Mouse (Mus musculus) embryonic facial prominence, embryonic 15.5 days (tissue): ENCODE results near the gene Sys1. TPM values are rescaled to one million over a fixed set of nuclear protein-coding genes. Genes with fewer than 3 reads are reported as not detected.

ENCODE experiments used
- ATAC-seq: fragments of 200-750 bp; cut with Nextera tagmentation; 2 replicates; pipeline ENCODE4 v1.8.0; 2017; ENCODE audit warnings: low read depth, moderate TSS enrichment; ENCODE audit not compliant: insufficient number of reproducible peaks, low FRiP score, low TSS enrichment
- H3K27ac ChIP-seq: fragments of 300-500 bp; sonication (generic); replicated peaks from 2 replicates; pipeline ENCODE4 v1.5.1; 2015; ENCODE audit warnings: mild to moderate bottlenecking, inconsistent platforms
- H3K27me3 ChIP-seq: fragments of 300-500 bp; sonication (generic); 2 replicates; pipeline ENCODE4 v1.6.1; 2015; ENCODE audit warnings: inconsistent platforms
- H3K36me3 ChIP-seq: fragments of 300-500 bp; sonication (generic); 2 replicates; pipeline ENCODE4 v1.6.1; 2015; ENCODE audit warnings: mild to moderate bottlenecking, inconsistent platforms
- H3K4me1 ChIP-seq: fragments of 300-500 bp; sonication (generic); 2 replicates; pipeline ENCODE4 v1.6.1; 2015; ENCODE audit warnings: inconsistent platforms
- H3K4me2 ChIP-seq: fragments of 300-500 bp; sonication (generic); replicated peaks from 2 replicates; pipeline ENCODE4 v1.6.1; 2015; ENCODE audit warnings: mild to moderate bottlenecking, inconsistent platforms
- H3K4me3 ChIP-seq: fragments of 300-500 bp; sonication (generic); replicated peaks from 2 replicates; pipeline ENCODE4 v1.5.1; 2015; ENCODE audit warnings: mild to moderate bottlenecking, inconsistent platforms
- H3K9ac ChIP-seq: fragments of 300-500 bp; sonication (generic); 2 replicates; pipeline ENCODE4 v1.6.1; 2015; ENCODE audit warnings: inconsistent platforms
- H3K9me3 ChIP-seq: fragments of 300-500 bp; sonication (generic); replicated peaks from 2 replicates; pipeline ENCODE4 v1.6.1; 2016; ENCODE audit warnings: inconsistent platforms
- WGBS: fragments of 180-500 bp; shearing (Covaris S2); methylation state at CpG from one replicate; pipeline ENCODE4 v1.1.7; 2015; 5-methylcytosine and 5-hydroxymethylcytosine counted together
- polyA plus RNA-seq: library from polyadenylated mRNA; unstranded; fragments of >200 nt; fragmentation: Nextera tagmentation; extraction: Ambion mirVana; gene quantifications from 2 replicates; pipeline ENCODE4 v1.2.1, GENCODE M21; 2015

The Sys1 gene
- polyA plus RNA-seq, 1 experiment from 2014 or later, result 66.3 TPM

DNA sequence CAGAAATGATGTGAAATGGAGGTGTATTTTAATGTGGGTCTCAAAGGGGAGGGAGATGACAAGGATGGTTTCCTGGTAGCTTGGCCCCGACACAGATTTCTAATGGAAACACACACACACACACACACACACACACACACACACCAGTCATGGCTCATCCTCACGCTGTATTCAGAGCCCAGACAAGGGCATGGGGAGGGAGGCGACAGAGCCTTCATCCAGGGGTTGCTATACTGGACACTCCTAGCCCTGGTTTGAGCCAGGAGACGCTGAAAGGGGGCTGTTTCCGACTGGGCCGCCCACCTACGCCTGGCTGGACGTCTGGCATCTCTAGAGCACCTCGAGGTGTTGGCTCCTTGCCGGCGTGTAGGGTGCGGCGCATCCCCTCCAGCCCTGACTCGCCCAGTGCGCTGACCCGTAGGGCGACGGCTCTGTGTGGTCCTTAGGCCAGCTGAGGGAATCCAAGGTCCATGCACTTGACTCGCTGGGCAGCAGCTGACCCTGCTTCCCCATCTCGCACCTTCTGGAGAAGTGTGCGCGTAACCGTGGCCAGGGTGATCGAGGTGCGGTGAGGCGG, 29.0 kb downstream of the Sys1 start, which contains the start of gene Dbndd2:
Gene Dbndd2, plus strand, starts transcription at position 426 of the 577 bp plus-strand sequence.
- H3K36me3 ChIP-seq, result no peaks in the 10 kb centered on the region
- H3K9ac ChIP-seq, result peak within 1 kb of the TSS; percentile 50
- H3K4me2 ChIP-seq, result peak within 1 kb of the TSS; percentile 99
- no peak within 1 kb of the TSS for H3K27ac ChIP-seq
- H3K4me3 ChIP-seq, result peak within 1 kb of the TSS; percentile 66
- WGBS, result 2% methylated on average over 26 of the region's 26 CpGs
- peaks cover 22% of the 10 kb centered on the region for H3K4me1 ChIP-seq
- no peaks in the 10 kb centered on the region for H3K9me3 ChIP-seq
- peaks cover 23% of the 10 kb centered on the region for H3K27me3 ChIP-seq
- ATAC-seq, result peak; percentile 36; the same call in 1 of the 2 replicates

DNA sequence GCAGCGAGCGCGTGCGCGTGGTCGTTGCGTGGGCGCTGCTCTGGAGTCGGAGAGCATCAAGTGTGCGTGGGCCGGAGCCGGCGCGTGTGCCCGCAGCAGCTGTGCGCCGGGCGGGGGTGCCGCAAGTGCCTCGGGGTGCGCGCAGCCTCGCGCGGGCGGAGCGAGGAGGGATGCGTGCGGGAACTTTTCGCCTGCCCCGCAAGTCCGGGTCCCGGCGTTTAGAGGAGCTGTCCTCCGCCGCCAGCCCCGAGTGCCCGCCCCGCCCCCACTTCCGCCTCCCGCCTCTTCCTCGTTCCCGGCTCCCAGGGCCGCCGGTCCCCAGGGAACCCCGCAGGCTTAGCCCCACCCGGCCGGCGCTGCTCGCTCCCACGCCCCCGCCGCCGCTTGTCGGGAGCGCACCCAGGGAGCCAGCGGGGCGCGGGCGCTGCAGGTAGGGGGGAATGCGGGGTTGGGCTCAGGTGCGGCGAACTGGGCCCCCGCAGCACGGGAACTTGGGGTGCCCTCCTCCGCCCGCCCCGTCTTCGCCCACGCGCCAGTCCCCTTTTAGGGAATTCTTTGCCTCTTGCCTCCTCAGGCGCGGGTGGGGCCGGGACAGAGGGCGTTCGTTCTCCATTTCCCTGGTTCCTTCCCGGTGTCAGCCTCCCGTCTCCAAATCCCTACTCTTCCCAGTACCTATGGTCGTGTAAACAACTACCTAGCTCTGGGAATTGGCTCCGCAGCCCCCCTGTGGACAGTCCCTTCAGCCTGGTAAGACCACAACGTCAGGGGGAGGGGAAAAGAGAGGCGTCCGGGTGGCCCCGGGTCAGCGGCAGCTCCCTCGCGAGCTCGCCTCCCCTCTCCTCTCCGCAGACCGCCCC, 29.7 kb downstream of the Sys1 start:
- H3K27me3 ChIP-seq, result peaks cover 23% of the 10 kb centered on the region
- H3K4me3 ChIP-seq, result peak overlapping the region; percentile 66
- no peak overlapping the region for H3K27ac ChIP-seq
- peaks cover 22% of the 10 kb centered on the region for H3K4me1 ChIP-seq
- peak overlapping the region; percentile 50 for H3K9ac ChIP-seq
- under 1% methylated on average over 86 of the region's 90 CpGs for WGBS
- peak overlapping the region; percentile 99 for H3K4me2 ChIP-seq
- H3K36me3 ChIP-seq, result no peaks in the 10 kb centered on the region; the same call in 1 of the 2 replicates
- peak; percentile 55 for ATAC-seq
- H3K9me3 ChIP-seq, result no peaks in the 10 kb centered on the region

DNA sequence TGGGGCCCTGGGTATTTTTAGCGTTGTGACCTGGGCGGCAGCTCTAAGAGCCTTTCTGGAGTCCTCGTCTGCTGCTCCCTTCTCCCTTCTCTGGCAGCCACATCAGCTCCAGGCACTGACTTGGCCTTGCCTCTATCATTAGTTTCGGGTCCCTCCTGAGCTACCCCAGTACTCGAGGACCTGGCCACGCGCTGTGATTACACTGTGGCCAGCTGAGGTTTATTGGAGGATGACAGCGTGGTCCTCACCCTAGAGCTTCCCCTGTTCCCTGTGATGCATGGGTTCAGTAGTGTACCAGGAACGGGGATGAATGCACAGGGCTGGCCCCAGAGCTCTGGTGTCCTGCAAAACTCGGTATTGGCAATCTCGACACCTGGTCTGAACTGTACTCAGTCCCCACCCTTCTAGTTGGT, 30.4 kb downstream of the Sys1 start:
- H3K36me3 ChIP-seq, result no peaks in the 10 kb centered on the region; the same call in 1 of the 2 replicates
- ATAC-seq, result peak; percentile 45; the same call in 1 of the 2 replicates
- H3K4me1 ChIP-seq, result peaks cover 22% of the 10 kb centered on the region
- peaks cover 23% of the 10 kb centered on the region for H3K27me3 ChIP-seq
- 16% methylated on average over 11 of the region's 11 CpGs for WGBS
- H3K27ac ChIP-seq, result no peak overlapping the region
- no peaks in the 10 kb centered on the region for H3K9me3 ChIP-seq
- H3K4me2 ChIP-seq, result peak overlapping the region; percentile 99
- peak overlapping the region; percentile 50 for H3K9ac ChIP-seq
- H3K4me3 ChIP-seq, result peak overlapping the region; percentile 66

DNA sequence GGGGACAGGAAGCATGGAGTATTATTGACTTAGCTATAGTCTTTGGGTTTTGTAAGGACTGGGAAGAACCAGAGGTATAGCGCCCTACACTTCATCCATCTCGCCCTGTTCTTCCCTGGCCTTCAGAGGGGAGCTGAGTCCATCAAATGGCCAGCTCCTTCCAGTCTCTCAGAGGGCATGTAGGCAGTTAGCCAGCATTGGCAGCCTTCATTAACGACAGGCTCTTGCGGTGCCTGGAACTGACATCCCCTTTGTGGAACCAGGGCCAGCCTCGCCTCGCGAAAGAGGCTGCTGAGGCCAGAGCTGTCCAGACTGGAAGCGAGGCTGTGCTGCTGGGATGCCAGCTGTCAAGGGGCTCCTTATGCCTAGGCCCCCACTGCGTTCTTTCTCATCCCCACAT, 31.0 kb downstream of the Sys1 start:
- H3K4me3 ChIP-seq, result no peak overlapping the region
- no peaks in the 10 kb centered on the region for H3K9me3 ChIP-seq
- H3K36me3 ChIP-seq, result no peaks in the 10 kb centered on the region; the same call in 1 of the 2 replicates
- H3K27me3 ChIP-seq, result peaks cover 23% of the 10 kb centered on the region
- no peak overlapping the region for H3K9ac ChIP-seq
- H3K27ac ChIP-seq, result no peak overlapping the region
- H3K4me1 ChIP-seq, result peaks cover 22% of the 10 kb centered on the region
- no peak for ATAC-seq
- 63% methylated on average over 9 of the region's 9 CpGs for WGBS
- no peak overlapping the region for H3K4me2 ChIP-seq

DNA sequence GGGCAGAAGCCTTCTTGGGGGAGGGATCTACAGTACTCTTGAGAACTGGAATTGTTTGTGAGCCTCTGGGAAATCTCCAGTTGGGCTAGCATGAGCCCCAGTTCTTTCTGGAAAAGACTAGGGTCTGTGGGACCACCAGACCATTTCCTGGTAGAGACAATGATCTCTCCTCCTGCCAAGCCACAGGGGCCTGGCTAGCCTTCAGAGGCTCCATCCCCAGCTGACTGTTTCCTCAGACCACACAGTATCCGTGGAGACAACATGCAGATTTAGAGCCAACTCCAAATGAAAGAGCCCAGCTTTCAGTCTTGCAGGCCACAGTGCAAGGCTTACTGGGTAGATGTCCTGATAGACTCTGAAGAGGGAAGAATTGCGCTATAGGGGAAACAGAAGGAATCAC, 37.4 kb downstream of the Sys1 start:
- Histone ChIP-seq H3K27me3 (no peaks in the 10 kb centered on the region), H3K27ac (no peak overlapping the region), H3K4me2 (no peak overlapping the region), H3K36me3 (peaks cover 5% of the 10 kb centered on the region; the same call in 1 of the 2 replicates), H3K9ac (no peak overlapping the region), H3K9me3 (no peaks in the 10 kb centered on the region), H3K4me1 (peaks cover 9% of the 10 kb centered on the region), H3K4me3 (no peak overlapping the region)
- no peak for ATAC-seq
- WGBS, result 40% methylated on average over 2 of the region's 2 CpGs

DNA sequence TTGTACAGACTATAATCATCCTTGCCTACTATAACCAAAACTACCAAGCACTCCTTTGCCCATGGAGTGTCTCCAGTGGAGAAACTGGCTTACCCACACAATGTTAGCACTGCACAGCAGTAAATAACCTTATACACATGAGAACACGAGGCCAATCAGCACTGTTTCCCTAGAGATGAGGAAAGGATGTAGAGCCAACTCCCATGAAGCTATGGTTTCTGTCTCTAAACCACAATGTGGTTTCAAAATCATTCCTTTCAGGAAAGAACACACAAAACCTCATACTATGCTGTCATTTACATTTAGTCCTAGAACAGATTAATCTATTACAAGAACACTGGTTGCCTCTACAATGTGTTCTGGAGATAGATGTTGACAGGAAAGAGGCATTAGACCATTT, 39.6 kb downstream of the Sys1 start:
- Histone ChIP-seq H3K4me3 (no peak overlapping the region), H3K4me2 (peak overlapping the region; percentile 98; the same call in 1 of the 2 replicates)
- no peak for ATAC-seq

DNA sequence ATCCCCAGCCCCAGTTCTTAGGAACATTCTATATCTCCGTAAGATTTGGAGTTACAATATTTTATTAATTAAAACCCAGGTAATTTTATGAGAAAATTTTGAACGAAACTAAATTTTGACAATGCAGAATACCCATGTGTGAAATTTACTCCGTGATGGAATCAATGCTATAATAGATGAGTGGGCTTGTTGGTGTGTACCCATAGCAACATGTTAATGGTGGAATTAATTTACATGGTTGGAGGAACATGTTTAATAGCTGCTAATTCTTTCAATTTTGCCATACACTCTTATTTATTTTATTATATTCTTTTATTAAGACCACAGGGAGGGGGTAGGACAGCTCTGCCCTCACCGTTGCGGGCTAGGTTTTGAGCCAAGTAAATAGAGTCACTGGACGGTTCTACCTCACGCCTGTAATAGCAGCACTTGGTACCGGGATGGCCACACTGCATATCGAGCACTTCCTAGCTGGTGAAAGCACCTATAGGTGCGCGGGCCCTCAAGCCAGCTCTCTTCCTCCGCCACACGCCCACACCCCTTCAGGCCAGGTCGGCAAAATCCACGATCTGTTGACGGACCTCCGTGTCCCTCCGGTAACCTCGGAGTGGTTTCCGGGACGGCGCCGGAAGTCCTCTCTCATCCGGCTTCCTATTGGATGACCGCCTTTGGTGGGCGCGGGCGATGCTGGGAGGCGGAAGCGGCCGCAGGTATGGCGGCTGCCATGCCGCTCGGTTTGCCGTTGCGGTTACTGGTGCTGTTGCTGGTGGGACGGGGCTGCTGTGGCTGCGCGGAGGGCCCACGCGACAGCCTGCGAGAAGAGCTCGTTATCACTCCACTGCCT, 40.3 kb downstream of the Sys1 start, which contains the start of gene Pigt:
Gene Pigt, plus strand, starts transcription at position 674 of the 844 bp plus-strand sequence.
- Histone ChIP-seq H3K27me3 (no peaks in the 10 kb centered on the region), H3K27ac (peak within 1 kb of the TSS; percentile 17; the same call in 1 of the 2 replicates), H3K4me1 (peaks cover 9% of the 10 kb centered on the region), H3K4me3 (peak within 1 kb of the TSS; percentile 89), H3K36me3 (peaks cover 30% of the 10 kb centered on the region), H3K9me3 (no peaks in the 10 kb centered on the region), H3K9ac (peak within 1 kb of the TSS; percentile 58), H3K4me2 (peak within 1 kb of the TSS; percentile 98)
- 4% methylated on average over 43 of the region's 43 CpGs for WGBS
- peak; percentile 87 for ATAC-seq

More for the DNA sequence above, 39.6 kb downstream of the Sys1 start:
- Histone ChIP-seq H3K4me1 (peaks cover 9% of the 10 kb centered on the region), H3K9ac (no peak overlapping the region), H3K27ac (no peak overlapping the region), H3K27me3 (no peaks in the 10 kb centered on the region), H3K36me3 (peaks cover 24% of the 10 kb centered on the region), H3K9me3 (no peaks in the 10 kb centered on the region)
- 49% methylated on average over 1 of the region's 1 CpGs for WGBS

DNA sequence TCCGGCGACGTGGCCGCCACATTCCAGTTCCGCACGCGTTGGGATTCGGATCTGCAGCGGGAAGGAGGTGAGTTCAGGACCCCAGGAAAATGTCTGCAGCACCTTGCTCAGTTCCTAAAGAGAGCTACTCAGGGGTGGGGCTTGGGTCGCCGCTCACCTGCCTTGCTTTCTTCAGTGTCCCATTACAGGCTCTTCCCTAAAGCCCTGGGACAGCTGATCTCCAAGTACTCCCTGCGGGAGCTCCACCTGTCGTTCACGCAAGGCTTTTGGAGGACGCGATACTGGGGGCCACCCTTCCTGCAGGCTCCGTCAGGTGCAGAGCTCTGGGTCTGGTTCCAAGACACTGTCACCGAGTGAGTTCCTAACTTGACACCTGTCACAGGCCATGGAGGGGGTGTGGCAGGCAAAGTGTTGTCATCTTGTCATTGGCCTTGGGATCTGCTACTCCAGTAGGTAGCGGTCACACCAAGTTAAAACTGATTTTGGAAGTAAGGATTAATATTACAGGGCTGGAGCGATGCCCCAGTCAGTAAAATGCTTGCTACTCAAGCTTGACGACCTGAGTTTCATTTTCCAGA, 41.0 kb downstream of the Sys1 start:
- peaks cover 37% of the 10 kb centered on the region for H3K36me3 ChIP-seq
- 6% methylated on average over 21 of the region's 21 CpGs for WGBS
- H3K9ac ChIP-seq, result peak overlapping the region; percentile 58
- no peaks in the 10 kb centered on the region for H3K27me3 ChIP-seq
- peak overlapping the region; percentile 89 for H3K4me3 ChIP-seq
- no peaks in the 10 kb centered on the region for H3K9me3 ChIP-seq
- H3K4me2 ChIP-seq, result peak overlapping the region; percentile 98
- peak; percentile 21; the same call in 1 of the 2 replicates for ATAC-seq
- H3K27ac ChIP-seq, result peak overlapping the region; percentile 17; the same call in 1 of the 2 replicates
- H3K4me1 ChIP-seq, result peaks cover 9% of the 10 kb centered on the region

DNA sequence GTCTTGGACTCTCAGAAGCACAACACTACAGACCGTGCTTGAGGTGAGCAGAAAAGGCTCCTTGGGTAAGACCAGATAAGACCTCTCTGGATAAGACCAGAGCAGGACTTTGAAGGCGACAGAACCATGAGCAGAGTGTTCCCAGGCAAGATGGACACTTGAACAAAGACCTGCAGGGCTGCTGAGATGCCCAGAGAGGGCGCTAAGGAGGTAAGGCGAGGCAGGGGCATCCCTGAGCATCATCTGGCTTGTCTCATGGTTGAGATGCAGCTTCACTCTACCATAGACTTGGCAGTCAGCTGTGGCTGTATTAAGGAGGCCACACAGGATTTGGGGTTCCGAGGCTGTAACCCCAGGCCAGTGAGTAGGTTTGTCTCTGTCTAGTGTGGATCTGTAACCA, 42.6 kb downstream of the Sys1 start:
- no peak for ATAC-seq
- H3K9me3 ChIP-seq, result 0 out of 2 replicates have a peak, but pooled peaks cover 4% of the 10 kb centered on the region
- no peak overlapping the region for H3K9ac ChIP-seq
- peaks cover 52% of the 10 kb centered on the region for H3K36me3 ChIP-seq
- no peak overlapping the region for H3K4me3 ChIP-seq
- H3K4me1 ChIP-seq, result peaks cover 9% of the 10 kb centered on the region
- no peak overlapping the region for H3K4me2 ChIP-seq
- 73% methylated on average over 5 of the region's 5 CpGs for WGBS
- H3K27ac ChIP-seq, result no peak overlapping the region
- H3K27me3 ChIP-seq, result no peaks in the 10 kb centered on the region

DNA sequence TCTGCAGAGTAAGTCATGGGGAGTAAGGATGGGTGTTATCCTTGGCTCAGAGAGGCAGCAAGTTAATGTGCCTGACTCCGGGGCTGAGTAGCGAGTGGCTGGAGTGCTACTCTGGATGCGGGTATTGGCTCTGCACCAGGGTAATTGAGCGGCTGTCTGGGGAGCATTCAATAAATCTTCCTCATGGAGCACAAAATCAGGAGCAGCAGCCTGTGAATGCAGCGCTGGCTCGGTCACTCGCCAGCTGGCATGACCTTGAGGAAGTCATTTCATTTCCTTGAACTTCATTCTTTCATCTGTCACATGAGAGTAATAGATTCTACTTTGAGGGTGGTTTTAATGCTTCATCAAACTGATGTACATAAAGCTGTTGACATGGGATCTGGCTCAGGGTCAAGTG, 43.7 kb downstream of the Sys1 start:
- 92% methylated on average over 7 of the region's 7 CpGs for WGBS
- H3K4me3 ChIP-seq, result no peak overlapping the region
- H3K27ac ChIP-seq, result no peak overlapping the region
- ATAC-seq, result no peak
- H3K27me3 ChIP-seq, result no peaks in the 10 kb centered on the region
- peaks cover 9% of the 10 kb centered on the region for H3K4me1 ChIP-seq
- peaks cover 64% of the 10 kb centered on the region for H3K36me3 ChIP-seq
- H3K9ac ChIP-seq, result no peak overlapping the region
- H3K4me2 ChIP-seq, result no peak overlapping the region
- 0 out of 2 replicates have a peak, but pooled peaks cover 10% of the 10 kb centered on the region for H3K9me3 ChIP-seq
